Mouse (Mus musculus): ENCODE data around the gene Mpzl1. TPM values are rescaled to one million over a fixed set of nuclear protein-coding genes. Genes with fewer than 3 reads are reported as not detected.
"Not testable (repeated sequence)": the region's sequence is repeated elsewhere in the genome, so short reads cannot be mapped to it uniquely, and the experiment has no call there.

The Mpzl1 gene
- polyA plus RNA-seq (2016; fragmentation: Nextera tagmentation; extraction: Ambion mirVana): 164 and 169 TPM in 2 replicates

DNA sequence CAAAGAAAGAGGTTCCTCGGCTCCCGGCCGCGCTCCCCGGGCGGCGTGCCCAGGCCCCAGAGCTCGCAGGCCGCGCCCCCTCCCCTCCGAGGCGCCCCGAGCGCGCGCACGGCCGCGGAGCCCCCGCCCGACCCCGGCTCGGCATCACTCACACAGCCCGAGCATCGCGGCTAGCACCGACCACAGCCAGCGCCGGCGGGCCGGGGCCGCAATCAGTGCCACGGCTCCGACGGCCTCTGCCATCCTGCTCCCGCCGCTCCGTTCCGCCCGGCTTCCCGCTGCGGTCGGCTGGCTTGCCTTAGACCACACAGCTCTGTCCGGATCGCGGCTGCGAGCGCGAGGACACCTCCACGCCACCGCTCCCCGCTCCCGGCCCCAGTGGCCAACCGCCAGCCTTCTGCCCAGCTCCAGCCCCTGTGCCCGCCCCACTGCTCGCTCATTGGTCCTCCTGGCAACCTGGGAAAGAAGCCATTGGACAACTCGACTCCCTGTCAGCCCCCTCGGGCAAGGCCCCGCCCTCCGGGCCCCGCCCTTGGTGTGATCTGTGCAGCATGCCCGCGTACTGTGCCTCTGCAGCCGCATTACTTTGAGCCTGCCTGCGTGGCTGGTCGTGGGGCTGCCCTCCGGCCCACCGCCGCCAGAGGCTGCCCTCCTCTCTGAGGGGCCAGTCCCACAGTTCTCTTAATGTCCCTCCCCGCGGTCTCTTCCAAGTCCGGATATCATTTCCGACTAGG is at the start of gene Mpzl1:
Mpzl1 (minus strand) TSS at position 388 of the 734 bp plus-strand sequence.
- Histone ChIP-seq H3K9ac (peak within 1 kb of the TSS; percentile 82), H3K4me1 (peaks cover 33% of the 10 kb centered on the region), H3K9me3 (no peaks in the 10 kb centered on the region), H3K27me3 (no peaks in the 10 kb centered on the region), H3K4me2 (replicated peaks) (peak within 1 kb of the TSS; percentile 68), H3K4me3 (peak within 1 kb of the TSS; percentile 61), H3K36me3 (0 out of 2 replicates have a peak, but pooled peaks cover 4% of the 10 kb centered on the region), H3K27ac (peak within 1 kb of the TSS; percentile 89)
- peak; percentile 99 for ATAC-seq (ENCODE audit: insufficient number of reproducible peaks, insufficient read depth, low FRiP score, low TSS enrichment)
- under 1% methylated on average over 50 of the region's 73 CpGs for WGBS

DNA sequence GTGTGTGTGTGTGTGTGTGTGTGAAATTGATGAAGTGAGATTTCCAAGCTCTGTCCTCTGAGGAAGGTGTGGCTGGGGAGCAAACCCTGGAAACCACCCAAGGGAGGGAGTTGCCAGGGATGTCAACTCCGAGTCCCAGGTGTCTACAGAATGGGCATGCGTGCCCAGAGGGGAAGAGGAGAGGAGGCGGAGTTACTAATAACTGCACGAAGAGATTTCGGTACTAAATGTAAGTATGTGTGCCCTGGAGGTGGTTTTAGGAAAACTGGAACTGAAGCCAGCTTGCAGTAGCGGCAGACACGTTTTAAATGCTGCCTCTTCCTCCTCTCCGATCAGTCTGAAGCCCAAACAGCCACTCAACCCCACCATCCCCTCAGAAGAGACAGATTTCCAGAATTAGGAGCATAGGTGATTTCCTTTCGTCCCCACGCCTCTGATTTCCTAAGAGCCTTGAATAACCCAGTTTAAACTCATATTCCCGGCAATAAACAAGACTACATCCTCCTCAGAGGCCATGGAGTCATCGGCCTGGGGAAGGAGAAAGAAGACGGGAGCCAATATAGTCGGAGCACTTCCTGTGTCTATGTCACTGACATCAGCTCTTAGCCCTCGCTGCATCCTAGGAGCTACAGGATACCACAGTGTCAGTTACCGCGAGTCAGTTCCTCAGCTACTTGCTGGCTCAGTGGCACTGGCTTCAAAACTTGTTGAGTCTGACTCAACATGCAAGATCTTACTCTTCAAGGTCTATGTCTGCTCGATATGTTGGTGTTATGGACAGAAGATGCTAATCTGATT is 47.9 kb upstream of the Mpzl1 start:
- 73% methylated on average over 18 of the region's 18 CpGs for WGBS
- H3K36me3 ChIP-seq: no peaks in the 10 kb centered on the region
- no peaks in the 10 kb centered on the region for H3K9me3 ChIP-seq
- no peaks in the 10 kb centered on the region for H3K27me3 ChIP-seq
- H3K27ac ChIP-seq: no peak overlapping the region
- H3K9ac ChIP-seq: no peak overlapping the region
- H3K4me1 ChIP-seq: peaks cover 24% of the 10 kb centered on the region; the same call in 1 of the 2 replicates
- H3K4me2 ChIP-seq (replicated peaks): no peak overlapping the region
- H3K4me3 ChIP-seq: no peak overlapping the region
- ATAC-seq (ENCODE audit: insufficient number of reproducible peaks, insufficient read depth, low FRiP score, low TSS enrichment): no peak

DNA sequence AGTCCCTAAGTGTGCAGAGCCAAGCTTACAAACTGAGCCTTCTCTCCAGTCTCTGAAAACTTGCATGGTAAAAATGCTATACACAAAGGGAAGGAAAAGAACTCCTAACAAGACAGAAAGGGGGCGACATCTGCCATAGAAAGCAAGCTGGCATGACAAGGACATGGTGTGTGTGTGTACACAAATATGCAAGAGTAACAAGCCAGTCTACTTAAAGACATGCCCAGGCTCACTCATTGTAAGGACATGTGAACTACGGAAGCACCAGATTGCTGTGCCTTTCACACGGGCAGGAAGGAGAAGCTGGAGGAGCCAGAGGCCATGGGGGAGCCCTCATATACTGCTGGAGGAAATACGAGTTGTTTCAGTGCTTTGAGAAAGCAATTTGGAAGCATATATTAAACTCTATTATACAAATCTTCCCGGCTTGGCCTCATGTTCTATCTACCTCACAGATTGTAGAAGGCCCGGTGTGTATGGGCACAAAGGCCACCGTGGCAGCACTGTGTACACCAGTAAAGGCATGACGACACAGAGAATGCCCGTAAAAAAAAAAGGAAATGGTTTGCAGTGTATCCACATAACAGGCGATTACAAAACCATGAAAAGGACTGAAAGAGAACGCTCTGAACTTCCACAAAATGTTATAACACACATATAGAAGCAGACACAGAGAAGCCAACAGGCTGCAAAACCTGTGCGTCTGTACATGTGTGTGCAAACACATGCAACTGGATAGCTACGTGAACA is 46.9 kb upstream of the Mpzl1 start:
- Histone ChIP-seq H3K9me3 (no peaks in the 10 kb centered on the region), H3K4me1 (peaks cover 28% of the 10 kb centered on the region; the same call in 1 of the 2 replicates), H3K4me3 (no peak overlapping the region), H3K27ac (peak overlapping the region; percentile 9; the same call in 1 of the 2 replicates), H3K4me2 (replicated peaks) (no peak overlapping the region), H3K36me3 (no peaks in the 10 kb centered on the region), H3K9ac (no peak overlapping the region; the same call in 1 of the 2 replicates), H3K27me3 (no peaks in the 10 kb centered on the region)
- 72% methylated on average over 13 of the region's 13 CpGs for WGBS
- ATAC-seq (ENCODE audit: insufficient number of reproducible peaks, insufficient read depth, low FRiP score, low TSS enrichment): no peak

DNA sequence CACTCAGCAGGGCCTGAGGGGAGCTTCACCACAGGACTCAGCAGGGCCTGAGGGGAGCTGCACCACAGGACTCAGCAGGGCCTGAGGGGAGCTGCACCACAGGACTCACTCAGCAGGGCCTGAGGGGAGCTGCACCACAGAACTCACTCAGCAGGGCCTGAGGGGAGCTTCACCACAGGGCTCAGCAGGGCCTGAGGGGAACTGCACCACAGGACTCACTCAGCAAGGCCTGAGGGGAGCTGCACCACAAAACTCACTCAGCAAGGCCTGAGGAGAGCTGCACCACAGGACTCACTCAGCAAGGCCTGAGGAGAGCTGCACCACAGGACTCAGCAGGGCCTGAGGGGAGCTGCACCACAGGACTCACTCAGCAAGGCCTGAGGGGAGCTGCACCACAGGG is 45.7 kb upstream of the Mpzl1 start:
- ATAC-seq (ENCODE audit: insufficient number of reproducible peaks, insufficient read depth, low FRiP score, low TSS enrichment); H3K36me3 ChIP-seq; H3K4me3 ChIP-seq; H3K4me2 ChIP-seq (replicated peaks); H3K9ac ChIP-seq; H3K27me3 ChIP-seq; H3K9me3 ChIP-seq: not testable (repeated sequence)
- Histone ChIP-seq H3K27ac (peak overlapping the region; percentile 19; the same call in 1 of the 2 replicates), H3K4me1 (peaks cover 26% of the 10 kb centered on the region; the same call in 1 of the 2 replicates)

DNA sequence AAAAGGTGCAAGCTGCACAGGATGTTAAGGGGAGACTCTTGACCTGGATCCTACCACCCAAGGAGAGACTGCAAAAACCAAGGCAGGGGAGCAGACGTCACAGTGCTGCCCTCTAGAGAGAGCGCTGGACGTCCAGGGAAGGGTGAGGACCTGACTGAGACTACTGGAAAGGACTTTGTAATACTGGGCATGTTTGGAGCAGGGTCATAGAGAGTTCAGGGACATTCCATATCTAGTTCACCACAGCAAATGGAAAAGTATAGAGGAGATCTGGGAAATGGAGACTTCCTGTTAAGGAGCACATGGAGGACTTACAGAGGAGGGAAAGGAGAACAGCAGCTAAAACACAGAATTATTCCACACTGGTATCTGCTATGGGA is 45.3 kb upstream of the Mpzl1 start:
- Histone ChIP-seq H3K27me3 (no peaks in the 10 kb centered on the region), H3K27ac (no peak overlapping the region; the same call in 1 of the 2 replicates), H3K4me2 (replicated peaks) (no peak overlapping the region), H3K9ac (no peak overlapping the region), H3K4me3 (no peak overlapping the region), H3K9me3 (no peaks in the 10 kb centered on the region), H3K36me3 (no peaks in the 10 kb centered on the region), H3K4me1 (0 out of 2 replicates have a peak, but pooled peaks cover 23% of the 10 kb centered on the region)
- 38% methylated on average over 3 of the region's 3 CpGs for WGBS
- no peak for ATAC-seq (ENCODE audit: insufficient number of reproducible peaks, insufficient read depth, low FRiP score, low TSS enrichment)

DNA sequence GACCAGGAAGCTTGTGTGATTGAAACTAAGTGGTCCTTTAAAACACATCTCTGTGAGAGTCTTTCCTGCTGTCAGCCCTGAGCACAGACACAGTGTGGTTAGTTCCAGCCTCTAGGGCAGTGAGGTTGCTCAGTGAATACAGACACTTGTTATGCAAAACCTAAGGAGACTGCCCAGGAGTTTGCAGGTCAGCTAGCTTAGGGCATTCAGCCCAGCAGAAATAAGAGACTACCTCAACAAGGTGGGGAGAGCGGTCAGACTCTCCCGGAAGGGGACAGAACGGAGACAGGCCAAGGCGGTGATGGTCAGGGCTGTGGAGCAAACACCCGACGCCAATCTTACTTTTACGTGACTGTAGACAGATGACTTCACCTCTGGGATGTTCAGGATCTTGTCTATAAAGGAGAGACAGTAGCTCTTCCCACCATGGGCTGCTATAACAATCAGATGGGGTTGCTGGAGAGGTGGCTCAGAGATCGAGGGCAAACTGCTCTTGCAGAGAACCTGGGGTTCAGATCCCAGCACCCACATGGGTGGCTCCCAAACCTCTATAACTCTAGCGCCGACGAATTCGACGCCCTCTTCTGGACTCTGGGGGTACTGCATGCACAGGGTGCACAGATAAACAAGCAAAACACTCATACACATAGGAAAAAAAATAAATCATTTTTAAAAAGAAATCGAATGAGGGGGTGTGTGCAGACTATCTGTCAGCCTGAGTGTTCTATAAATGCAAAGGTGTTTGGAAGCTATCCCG is 44.7 kb upstream of the Mpzl1 start:
- H3K9me3 ChIP-seq: no peaks in the 10 kb centered on the region
- no peaks in the 10 kb centered on the region for H3K36me3 ChIP-seq
- H3K27me3 ChIP-seq: no peaks in the 10 kb centered on the region
- no peak overlapping the region for H3K4me2 ChIP-seq (replicated peaks)
- 64% methylated on average over 15 of the region's 15 CpGs for WGBS
- no peak overlapping the region for H3K4me3 ChIP-seq
- H3K4me1 ChIP-seq: 0 out of 2 replicates have a peak, but pooled peaks cover 22% of the 10 kb centered on the region
- no peak overlapping the region for H3K27ac ChIP-seq
- no peak overlapping the region for H3K9ac ChIP-seq
- ATAC-seq (ENCODE audit: insufficient number of reproducible peaks, insufficient read depth, low FRiP score, low TSS enrichment): no peak

DNA sequence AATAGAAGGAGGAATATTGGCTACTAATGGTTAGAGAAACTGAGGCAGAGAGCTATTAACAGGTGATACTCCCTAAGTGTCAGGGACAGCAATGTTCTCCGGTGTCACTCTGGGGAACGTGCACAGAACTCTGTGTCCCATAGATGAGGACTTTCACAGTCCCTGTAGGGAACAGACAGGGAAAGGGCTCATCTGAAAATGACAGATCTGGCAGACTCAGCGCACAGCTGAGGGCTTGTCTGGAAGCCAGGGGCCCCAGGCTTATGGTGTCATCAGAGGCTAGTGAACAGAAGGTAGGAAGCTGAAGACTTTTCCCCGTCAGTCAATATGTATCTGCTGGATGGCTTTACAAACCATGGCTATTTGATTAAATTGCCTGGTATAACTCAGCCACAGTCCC is 43.2 kb upstream of the Mpzl1 start:
- no peaks in the 10 kb centered on the region for H3K27me3 ChIP-seq
- H3K4me3 ChIP-seq: no peak overlapping the region
- no peak overlapping the region for H3K27ac ChIP-seq
- no peak overlapping the region for H3K9ac ChIP-seq
- ATAC-seq (ENCODE audit: insufficient number of reproducible peaks, insufficient read depth, low FRiP score, low TSS enrichment): no peak
- 61% methylated on average over 4 of the region's 4 CpGs for WGBS
- H3K4me1 ChIP-seq: 0 out of 2 replicates have a peak, but pooled peaks cover 22% of the 10 kb centered on the region
- H3K36me3 ChIP-seq: no peaks in the 10 kb centered on the region
- H3K9me3 ChIP-seq: no peaks in the 10 kb centered on the region
- H3K4me2 ChIP-seq (replicated peaks): no peak overlapping the region

DNA sequence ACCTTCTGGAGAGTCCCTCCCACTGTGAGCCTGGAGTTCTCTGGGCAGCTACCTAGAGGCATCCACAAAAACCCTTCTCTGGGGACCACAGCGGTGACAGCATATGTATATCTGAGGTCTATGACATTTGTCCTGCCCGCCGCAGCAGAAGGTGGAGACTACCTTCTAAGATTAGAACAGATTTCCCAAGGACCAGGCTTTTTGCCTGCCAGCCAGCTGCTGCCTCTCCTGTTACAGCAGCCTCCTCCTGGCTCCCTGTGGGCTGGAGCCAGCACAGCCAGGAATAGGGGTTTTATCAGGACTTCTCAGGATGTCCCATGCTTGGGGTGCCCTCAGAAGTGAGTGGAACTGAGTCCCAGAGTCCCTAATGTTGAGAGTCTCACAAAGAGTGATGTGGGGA is 42.7 kb upstream of the Mpzl1 start:
- no peaks in the 10 kb centered on the region for H3K27me3 ChIP-seq
- H3K9ac ChIP-seq: no peak overlapping the region
- H3K4me1 ChIP-seq: 0 out of 2 replicates have a peak, but pooled peaks cover 22% of the 10 kb centered on the region
- H3K36me3 ChIP-seq: no peaks in the 10 kb centered on the region
- 65% methylated on average over 3 of the region's 3 CpGs for WGBS
- H3K4me3 ChIP-seq: no peak overlapping the region
- H3K9me3 ChIP-seq: no peaks in the 10 kb centered on the region
- H3K27ac ChIP-seq: no peak overlapping the region
- no peak overlapping the region for H3K4me2 ChIP-seq (replicated peaks)
- no peak for ATAC-seq (ENCODE audit: insufficient number of reproducible peaks, insufficient read depth, low FRiP score, low TSS enrichment)

DNA sequence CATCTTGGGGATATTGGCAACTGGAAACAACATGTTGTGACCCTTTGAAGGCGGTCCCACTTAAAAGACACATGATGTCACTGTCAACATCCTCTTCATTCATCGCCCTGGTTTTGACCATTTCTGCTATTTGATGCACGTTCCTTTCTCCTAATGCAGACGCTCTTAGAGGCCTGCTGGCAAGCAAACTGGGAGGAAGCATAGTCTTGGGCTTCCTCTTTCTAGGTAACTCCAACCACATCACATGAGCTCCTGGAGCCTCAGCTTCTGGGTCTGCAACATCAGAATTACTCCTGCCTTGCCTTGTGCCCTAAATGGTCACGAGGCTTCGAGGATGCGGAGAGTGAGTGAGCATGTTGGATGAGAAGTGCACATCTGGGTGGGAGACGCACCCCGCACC is 40.8 kb upstream of the Mpzl1 start:
- 90% methylated on average over 9 of the region's 9 CpGs for WGBS
- no peak for ATAC-seq (ENCODE audit: insufficient number of reproducible peaks, insufficient read depth, low FRiP score, low TSS enrichment)
- no peak overlapping the region for H3K27ac ChIP-seq

DNA sequence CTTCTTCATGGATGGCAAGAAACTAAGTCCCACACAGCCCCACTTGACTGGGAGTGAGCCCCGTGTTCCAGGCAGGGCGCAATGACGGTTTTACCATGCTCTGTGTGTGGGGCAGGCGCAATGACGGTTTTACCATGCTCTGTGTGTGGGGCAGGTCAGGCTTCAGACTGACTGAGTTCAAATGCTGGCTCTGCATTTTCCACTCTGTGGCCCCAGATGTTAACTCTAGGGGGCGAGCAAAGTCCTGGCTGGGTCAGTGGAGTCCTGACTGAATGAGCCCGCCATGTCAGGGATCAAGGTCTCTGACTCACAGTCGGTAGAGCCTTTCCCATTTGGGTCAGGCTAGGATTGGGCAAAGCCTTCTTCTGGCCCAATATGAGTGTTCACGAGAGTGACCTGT is 38.0 kb upstream of the Mpzl1 start:
- Histone ChIP-seq H3K27ac (no peak overlapping the region), H3K4me3 (no peak overlapping the region), H3K27me3 (no peaks in the 10 kb centered on the region), H3K4me1 (peaks cover 6% of the 10 kb centered on the region; the same call in 1 of the 2 replicates), H3K36me3 (no peaks in the 10 kb centered on the region), H3K4me2 (replicated peaks) (no peak overlapping the region), H3K9ac (no peak overlapping the region), H3K9me3 (no peaks in the 10 kb centered on the region)
- no peak for ATAC-seq (ENCODE audit: insufficient number of reproducible peaks, insufficient read depth, low FRiP score, low TSS enrichment)
- WGBS: 77% methylated on average over 9 of the region's 9 CpGs

More for the DNA sequence above, 40.8 kb upstream of the Mpzl1 start:
- no peak overlapping the region for H3K4me3 ChIP-seq
- no peaks in the 10 kb centered on the region for H3K36me3 ChIP-seq
- H3K4me1 ChIP-seq: 0 out of 2 replicates have a peak, but pooled peaks cover 14% of the 10 kb centered on the region
- no peaks in the 10 kb centered on the region for H3K9me3 ChIP-seq
- no peak overlapping the region for H3K9ac ChIP-seq
- H3K27me3 ChIP-seq: no peaks in the 10 kb centered on the region
- no peak overlapping the region for H3K4me2 ChIP-seq (replicated peaks)

DNA sequence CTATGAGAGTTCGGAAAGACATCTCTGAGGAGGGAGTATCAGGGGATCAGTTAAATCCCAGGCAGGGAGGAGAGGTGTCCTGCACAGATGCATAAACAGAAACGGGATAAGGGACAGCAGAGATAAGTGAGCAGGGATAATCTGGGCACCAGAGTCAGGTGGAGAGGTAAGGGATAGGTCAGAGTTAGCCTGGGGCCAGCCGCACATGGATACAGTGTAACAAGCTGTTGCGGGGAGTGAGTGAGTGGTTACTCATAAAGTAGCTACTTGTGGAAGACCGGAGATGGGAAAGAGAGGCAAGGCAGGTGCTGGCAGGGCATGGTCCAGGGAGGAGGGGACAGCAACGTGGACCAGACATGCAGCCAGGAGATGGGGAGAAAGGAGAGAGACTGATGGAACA is 35.7 kb upstream of the Mpzl1 start:
- WGBS: 71% methylated on average over 6 of the region's 6 CpGs
- no peak overlapping the region for H3K9ac ChIP-seq
- no peak for ATAC-seq (ENCODE audit: insufficient number of reproducible peaks, insufficient read depth, low FRiP score, low TSS enrichment)
- no peaks in the 10 kb centered on the region for H3K9me3 ChIP-seq
- no peaks in the 10 kb centered on the region for H3K36me3 ChIP-seq
- no peak overlapping the region for H3K4me2 ChIP-seq (replicated peaks)
- H3K4me3 ChIP-seq: no peak overlapping the region
- H3K27me3 ChIP-seq: no peaks in the 10 kb centered on the region
- no peaks in the 10 kb centered on the region; the same call in 1 of the 2 replicates for H3K4me1 ChIP-seq
- no peak overlapping the region for H3K27ac ChIP-seq
